Mouse (Mus musculus) spleen, adult 2 months (tissue): ENCODE results near the gene Gm29427. TPM values are rescaled to one million over a fixed set of nuclear protein-coding genes. Genes with fewer than 3 reads are reported as not detected.
A peak's percentile ranks its signal among the peaks of the same experiment; 100 is the strongest.

Source experiments
- DNase-seq, 2 experiments: peaks; one replicate each; pipeline versions ENCODE4 v3.0.0 to v3.0.0-alpha.2; 2012 to 2021; ENCODE audit warnings: low spot score in 2 of 2, low read depth in 1 of 2
- H3K27ac ChIP-seq: fragments of 200-500 bp; 2 replicates; pipeline ENCODE4 v1.5.1; 2012; ENCODE audit warnings: low read length, inconsistent platforms; ENCODE audit not compliant: insufficient read depth
- H3K27me3 ChIP-seq: fragments of 200-500 bp; 2 replicates; pipeline ENCODE4 v1.6.1; 2012; ENCODE audit warnings: mild to moderate bottlenecking, moderate library complexity, low read length, inconsistent platforms; ENCODE audit not compliant: control insufficient read depth, insufficient read depth
- H3K36me3 ChIP-seq: fragments of 200-500 bp; 2 replicates; pipeline ENCODE4 v1.6.1; 2012; ENCODE audit warnings: mild to moderate bottlenecking, low read length, inconsistent platforms; ENCODE audit not compliant: control insufficient read depth, insufficient read depth
- H3K4me1 ChIP-seq: fragments of 200-500 bp; 2 replicates; pipeline ENCODE4 v1.6.1; 2011; ENCODE audit warnings: inconsistent platforms; ENCODE audit not compliant: control insufficient read depth, insufficient read depth, insufficient read length
- H3K4me3 ChIP-seq: fragments of 200-500 bp; 2 replicates; pipeline ENCODE4 v1.5.1; 2011; ENCODE audit warnings: mild to moderate bottlenecking, inconsistent platforms; ENCODE audit not compliant: insufficient read depth, insufficient read length; ENCODE audit errors: extremely low read depth
- CTCF ChIP-seq: fragments of 200-500 bp; IDR thresholded peaks from 2 replicates; pipeline ENCODE4 v1.5.1; 2011; ENCODE audit warnings: mild to moderate bottlenecking, inconsistent platforms; ENCODE audit not compliant: insufficient read depth, insufficient read length, insufficient replicate concordance; ENCODE audit errors: extremely low read depth
- POLR2A ChIP-seq: fragments of 200-500 bp; IDR thresholded peaks from 2 replicates; pipeline ENCODE4 v1.6.1; 2011; ENCODE audit warnings: low read depth, low read length, inconsistent platforms
- WGBS: fragments of 180-500 bp; shearing (Covaris S2); methylation state at CpG from one replicate; pipeline ENCODE4 v1.1.7; 2018; 5-methylcytosine and 5-hydroxymethylcytosine counted together
- polyA plus RNA-seq: library from polyadenylated mRNA; depleted of rRNA; stranded (reverse); fragments of >200 nt; gene quantifications from 2 replicates; pipeline ENCODE4 v1.2.3, GENCODE M21; 2012; rRNA removed

Gene Gm29427
- polyA plus RNA-seq, 1 experiment = not detected

GRCm38 (mm10) chr1:130644103-130644502, 71.5 kb downstream of the Gm29427 start:
- WGBS = 87% methylated on average over 4 of the region's 4 CpGs
- no peak for TF ChIP-seq POLR2A
- TF ChIP-seq CTCF = no peak
- no peaks in the 10 kb centered on the region for H3K4me1 ChIP-seq
- H3K36me3 ChIP-seq = no peaks in the 10 kb centered on the region
- H3K4me3 ChIP-seq = no peak overlapping the region
- DNase-seq = no peak
- H3K27ac ChIP-seq = no peak overlapping the region
- no peaks in the 10 kb centered on the region; the same call in 1 of the 2 replicates for H3K27me3 ChIP-seq

GRCm38 (mm10) chr1:130640967-130641366, 74.6 kb downstream of the Gm29427 start:
- TF ChIP-seq CTCF = no peak
- Histone ChIP-seq H3K4me3 (no peak overlapping the region), H3K27me3 (no peaks in the 10 kb centered on the region; the same call in 1 of the 2 replicates), H3K36me3 (no peaks in the 10 kb centered on the region), H3K27ac (no peak overlapping the region), H3K4me1 (no peaks in the 10 kb centered on the region)
- no peak for DNase-seq

GRCm38 (mm10) chr1:130633761-130634410, 81.7 kb downstream of the Gm29427 start:
- no peaks in the 10 kb centered on the region for H3K4me1 ChIP-seq
- no peak for TF ChIP-seq POLR2A
- peak; percentile 81; the same call in 1 of the 2 replicates for TF ChIP-seq CTCF
- no peak overlapping the region for H3K27ac ChIP-seq
- peak; percentile 70 to 85 for DNase-seq
- no peaks in the 10 kb centered on the region for H3K36me3 ChIP-seq
- 9% methylated on average over 16 of the region's 16 CpGs for WGBS
- no peaks in the 10 kb centered on the region for H3K27me3 ChIP-seq
- no peak overlapping the region for H3K4me3 ChIP-seq

GRCm38 (mm10) chr1:130633316-130633715, 82.3 kb downstream of the Gm29427 start:
- Histone ChIP-seq H3K4me3 (no peak overlapping the region), H3K27me3 (no peaks in the 10 kb centered on the region), H3K4me1 (no peaks in the 10 kb centered on the region), H3K27ac (no peak overlapping the region), H3K36me3 (no peaks in the 10 kb centered on the region)
- DNase-seq = no peak
- TF ChIP-seq POLR2A (no peak), CTCF (no peak)
- WGBS = 82% methylated on average over 8 of the region's 8 CpGs

- Histone ChIP-seq H3K27ac (no peak within 1 kb of the TSS), H3K27me3 (no peaks in the 10 kb centered on the region), H3K4me3 (no peak within 1 kb of the TSS), H3K4me1 (no peaks in the 10 kb centered on the region), H3K36me3 (no peaks in the 10 kb centered on the region)
- WGBS = 81% methylated on average over 2 of the region's 2 CpGs
- DNase-seq = no peak
- TF ChIP-seq POLR2A = no peak
Observed at GRCm38 (mm10) chr1:130629521-130629920, 86.1 kb downstream of the Gm29427 start, which contains the start of gene Zp3r. Gene Zp3r (minus strand): TSS chr1:130629621.

Other genes starting within 250 kb of the Gm29427 start
- not detected in 2 replicates for gene Zp3r, start 86.2 kb downstream of the Gm29427 start, polyA plus RNA-seq
- not detected in 2 replicates for gene C4bp, start 54.2 kb downstream of the Gm29427 start, polyA plus RNA-seq
- 1.6 and 2.2 TPM in 2 replicates for gene Yod1, start 1.5 kb upstream of the Gm29427 start, polyA plus RNA-seq
- gene Pfkfb2, start 13.5 kb upstream of the Gm29427 start, polyA plus RNA-seq = 3.3 and 5.3 TPM in 2 replicates
- gene AA986860, start 16.2 kb upstream of the Gm29427 start, polyA plus RNA-seq = 0.30 and 0.48 TPM in 2 replicates
- gene Fcamr, start 85.1 kb upstream of the Gm29427 start, polyA plus RNA-seq = 0.67 and 2.1 TPM in 2 replicates
- gene Pigr, start 110.9 kb upstream of the Gm29427 start, polyA plus RNA-seq = 0.20 and 0.32 TPM in 2 replicates
- gene Fcmr, start 149.9 kb upstream of the Gm29427 start, polyA plus RNA-seq = 452 and 608 TPM in 2 replicates
- not detected in 2 replicates for gene Il24, start 171.7 kb upstream of the Gm29427 start, polyA plus RNA-seq
- gene Il20, start 195.7 kb upstream of the Gm29427 start, polyA plus RNA-seq = not detected in 2 replicates
- gene Il19, start 224.3 kb upstream of the Gm29427 start, polyA plus RNA-seq = not detected in 2 replicates